Mouse (Mus musculus): ENCODE results near the gene Nabp1. TPM values are rescaled to one million over a fixed set of nuclear protein-coding genes. Genes with fewer than 3 reads are reported as not detected.

The Nabp1 gene
- 100 to 1,000 TPM in 1 of 2 experiments, 10 to 100 TPM in 1; 71.5 to 165 TPM for polyA plus RNA-seq (2017; shearing (Covaris generic))

GRCm38 (mm10) chr1:51478262-51479026 lies at the start of gene Nabp1:
Gene Nabp1 (minus strand): TSS chr1:51478425.

Other genes with a start within 250 kb of the Nabp1 start
- under 1 TPM in 1 of 2 experiments, not detected in 1; 0.20 TPM for gene Cavin2, start 189.3 kb downstream of the Nabp1 start, polyA plus RNA-seq (2017; shearing (Covaris generic))

Measured in activated CD4-positive, CD25-positive, alpha-beta regulatory T cell (primary cell).